Mouse (Mus musculus) adipocyte (in vitro differentiated cells): ENCODE data around the gene Kcnj15.
A peak's percentile ranks its signal among the peaks of the same experiment; 100 is the strongest.

ENCODE experiments used
- DNase-seq: peaks from one replicate; pipeline ENCODE4 v3.0.0-alpha.2; 2016; ENCODE audit warnings: low spot score

The Kcnj15 gene

DNA sequence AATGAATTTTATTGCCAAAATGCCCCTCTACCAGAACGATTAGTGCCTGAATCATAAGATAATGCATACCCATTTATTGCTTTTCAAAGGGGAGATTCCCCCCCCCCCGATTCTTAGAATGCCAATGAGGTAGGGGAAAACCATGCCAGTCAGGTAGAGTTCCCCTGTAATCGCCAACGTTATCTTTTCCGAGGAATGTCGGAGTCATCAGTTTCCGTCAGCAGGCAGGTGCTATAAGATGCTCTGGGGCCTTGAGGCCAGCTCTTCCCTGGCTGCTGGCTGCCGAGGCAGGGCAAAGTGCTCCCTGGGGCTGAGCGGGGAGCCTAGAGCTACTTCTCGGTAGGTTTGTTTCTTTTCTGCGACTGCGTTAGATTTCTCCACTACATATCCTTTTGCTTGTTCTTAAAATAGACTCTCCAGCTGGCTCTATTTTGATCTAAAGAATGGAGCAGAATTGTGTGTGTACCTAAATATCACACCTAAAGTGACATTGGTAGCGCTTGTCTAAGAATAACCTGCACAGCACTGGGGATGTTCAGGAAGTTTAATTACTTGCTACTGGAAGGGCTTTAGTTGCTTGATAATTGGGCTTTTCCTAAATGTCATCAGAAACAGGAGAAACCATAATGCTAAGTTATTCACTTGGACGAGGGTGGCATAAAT, 35.6 kb downstream of the Kcnj15 start:
- no peak for DNase-seq

DNA sequence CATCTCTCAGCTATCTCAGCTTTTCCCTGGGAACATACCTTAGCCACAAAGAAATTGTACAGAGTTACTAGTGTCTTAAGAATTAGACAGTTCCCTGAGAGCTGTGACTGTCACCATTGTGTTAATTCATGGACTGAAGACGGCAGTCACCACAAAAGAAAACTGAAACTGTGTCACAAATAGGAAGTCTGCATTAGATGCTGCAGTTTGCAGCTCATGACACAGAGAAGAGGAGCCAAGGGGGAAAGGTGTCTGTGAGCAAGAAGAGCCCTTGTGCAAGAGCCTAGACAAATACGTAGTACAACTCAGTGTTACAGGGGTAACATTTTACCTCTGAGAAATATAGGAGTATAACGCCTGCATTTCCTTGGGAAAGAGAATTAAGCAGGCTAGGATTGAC, 40.3 kb downstream of the Kcnj15 start:
- no peak for DNase-seq

DNA sequence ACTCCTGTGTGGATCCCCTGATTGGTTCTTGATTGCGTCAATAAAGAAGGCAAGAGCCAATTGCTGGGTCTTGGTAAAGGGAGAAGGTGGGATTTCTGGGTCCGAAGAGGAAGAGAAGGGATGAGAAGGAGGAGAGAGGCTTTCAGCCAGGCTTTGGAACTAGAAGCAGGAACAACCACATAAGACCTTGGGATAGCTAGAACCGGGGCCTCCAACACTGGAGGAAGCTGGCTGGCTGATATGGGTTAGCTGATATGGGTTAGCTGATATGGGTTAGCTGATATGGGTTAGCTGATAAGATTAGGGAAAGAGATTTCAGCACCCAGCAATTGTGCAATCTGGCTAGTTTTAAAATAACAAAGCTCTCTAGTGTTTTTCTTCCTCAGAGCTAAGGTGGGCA, 44.3 kb downstream of the Kcnj15 start:
- no peak for DNase-seq

DNA sequence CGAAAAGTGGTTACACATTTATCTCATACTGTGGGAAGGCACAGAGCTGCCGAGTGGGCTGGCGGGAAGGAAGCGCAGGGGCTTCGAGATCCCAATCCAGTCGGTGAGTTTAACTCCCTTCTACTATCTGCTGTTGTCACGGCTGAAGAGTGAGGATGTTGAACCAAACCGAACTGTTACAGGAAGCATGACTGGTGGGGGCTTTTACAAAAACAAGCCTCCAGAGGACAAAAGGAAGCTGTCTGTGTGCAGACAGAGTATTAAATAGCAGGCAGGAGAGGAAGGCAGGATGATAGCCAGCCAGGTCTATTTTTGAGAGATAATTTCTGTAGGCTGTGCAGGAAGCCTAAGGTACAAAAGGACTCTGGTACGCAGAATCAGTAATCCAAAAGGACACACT, 46.3 kb downstream of the Kcnj15 start:
- DNase-seq, result no peak

DNA sequence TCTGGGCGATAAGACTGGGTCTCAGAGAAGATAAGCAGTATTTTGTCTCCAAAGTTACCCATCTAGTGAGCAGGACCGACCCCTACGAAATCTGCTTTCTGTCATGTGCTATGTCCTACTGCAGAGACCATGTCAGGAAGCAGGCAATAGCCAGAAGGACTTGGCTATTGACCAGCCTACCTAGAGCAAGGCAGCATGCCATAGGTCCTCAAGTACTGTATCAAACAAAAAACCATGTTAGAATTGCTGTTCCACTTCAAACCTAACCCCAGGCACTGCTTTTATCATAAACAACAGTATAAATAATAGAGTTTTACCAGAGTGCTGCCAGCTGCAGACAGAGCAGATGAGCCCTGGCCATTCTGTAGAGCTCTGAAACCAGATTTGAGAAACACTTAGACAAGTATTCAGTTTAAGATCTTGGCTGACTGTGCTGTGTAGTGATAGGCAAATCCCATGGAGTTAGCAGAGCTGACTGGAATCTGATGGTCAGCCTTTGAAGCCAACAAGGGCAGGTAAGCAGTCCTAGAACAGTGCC, 50.5 kb downstream of the Kcnj15 start:
- no peak for DNase-seq

DNA sequence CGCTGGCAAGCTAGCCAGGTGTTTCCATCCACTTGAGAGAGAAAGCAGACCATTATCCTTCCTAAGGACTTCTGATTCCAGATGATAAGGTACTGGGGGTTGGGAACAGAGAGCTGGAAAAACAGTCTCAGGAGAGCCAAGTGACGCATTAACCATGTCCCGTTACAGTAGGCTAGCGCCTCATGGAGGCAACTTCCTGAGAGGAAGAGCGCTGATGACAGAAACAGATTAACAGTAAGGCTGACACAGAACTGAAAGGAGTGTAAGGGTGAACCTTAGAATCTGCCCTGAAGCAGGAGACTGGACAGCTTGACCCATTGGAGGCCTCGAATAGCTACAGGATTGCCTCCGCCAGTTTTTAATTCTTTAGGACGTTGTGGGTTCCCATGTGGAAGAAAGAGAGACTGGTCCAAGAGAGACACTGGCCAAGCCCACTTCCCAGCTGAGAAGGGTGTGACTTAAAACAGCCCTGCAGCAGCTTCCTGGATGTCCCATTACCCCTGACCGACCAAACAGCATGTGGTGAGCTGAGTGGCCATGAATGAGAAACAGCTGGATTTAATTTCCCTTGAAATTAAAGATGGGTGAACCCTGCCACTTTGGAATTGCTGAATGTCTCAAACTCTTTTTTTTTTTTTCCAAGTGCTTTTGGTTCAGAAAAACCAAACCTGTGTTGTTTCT, 64.7 kb downstream of the Kcnj15 start:
- DNase-seq, result peak; percentile 20

DNA sequence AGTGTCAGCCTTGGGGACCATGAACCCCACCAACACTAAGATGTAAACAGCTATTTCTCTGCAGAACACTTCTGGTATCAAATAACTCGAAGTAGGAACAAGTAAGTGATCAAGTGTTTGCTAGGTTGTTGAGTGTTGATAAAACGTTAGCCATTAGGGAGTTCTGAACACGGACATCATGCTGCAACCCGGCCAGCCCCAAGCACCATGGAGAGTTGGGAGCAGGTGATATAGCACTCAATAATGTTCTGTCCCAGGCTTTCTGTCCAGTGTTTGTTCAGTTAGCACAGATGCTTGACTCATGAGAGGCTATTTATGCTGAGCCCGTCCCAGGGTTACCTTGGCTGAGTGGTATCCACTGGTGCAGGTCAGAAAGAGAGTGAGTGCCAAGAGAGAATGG, 74.8 kb downstream of the Kcnj15 start:
- no peak for DNase-seq

DNA sequence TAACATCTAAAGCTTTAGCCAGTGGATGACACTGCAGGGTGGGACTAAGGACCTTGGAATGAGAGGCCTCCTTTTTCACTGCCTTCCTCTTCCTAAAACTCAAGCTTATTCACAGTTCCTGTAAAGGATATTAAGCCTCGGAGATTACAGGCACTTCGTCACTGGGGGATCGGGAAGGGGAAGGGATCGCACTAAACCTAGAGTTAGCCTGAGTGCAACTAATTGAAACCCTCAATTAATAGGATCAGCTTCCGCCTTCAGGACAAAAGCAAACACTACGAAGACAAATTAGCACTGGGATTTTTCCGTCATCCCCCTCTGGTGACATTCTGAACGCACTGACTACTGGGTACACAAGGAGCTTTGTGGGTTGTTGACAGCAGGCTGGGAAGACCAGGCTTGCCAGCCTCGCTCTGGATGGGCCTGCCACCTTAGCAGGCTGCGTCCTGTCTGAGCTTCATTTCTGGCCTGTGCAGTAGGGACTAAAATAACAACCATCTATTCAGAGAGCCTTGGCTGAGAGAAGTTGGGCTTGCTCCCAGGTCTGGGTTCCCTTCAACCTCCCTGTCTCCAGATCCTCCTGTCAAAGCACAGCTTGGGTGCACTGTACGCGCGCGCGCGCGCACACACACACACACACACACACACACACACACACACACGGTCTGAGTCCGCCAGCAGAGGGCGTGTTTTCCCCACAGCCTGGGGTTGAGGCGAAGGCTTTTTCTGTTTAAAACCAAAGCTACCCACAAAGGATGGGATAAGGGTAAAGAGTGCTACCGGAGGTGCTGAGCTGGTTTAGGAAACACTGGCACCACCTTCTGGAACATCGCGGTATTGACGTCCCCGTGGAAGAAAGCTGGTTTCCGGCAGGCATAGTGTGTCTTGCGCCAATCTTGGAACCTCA, 83.8 kb downstream of the Kcnj15 start:
- peak; percentile 36 for DNase-seq

DNA sequence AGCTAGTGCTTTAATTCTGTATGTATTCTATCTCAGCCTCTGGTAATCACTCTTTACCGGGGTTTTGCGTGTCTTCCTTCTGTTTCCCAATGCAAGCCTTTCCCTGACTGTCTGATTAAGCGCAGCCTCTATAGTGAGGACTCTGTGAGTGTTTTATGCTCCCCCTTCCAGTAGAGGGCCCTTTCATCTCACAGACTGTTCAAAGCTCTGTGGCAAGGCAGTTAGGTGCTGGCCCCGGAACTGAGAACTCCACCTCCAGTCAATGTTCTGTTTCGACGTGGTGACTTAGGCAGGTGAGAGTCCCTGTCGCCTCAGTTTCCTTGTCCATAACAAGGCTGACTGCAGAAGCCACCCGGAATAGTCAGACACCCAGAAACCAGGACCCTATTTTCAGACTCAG, 84.7 kb downstream of the Kcnj15 start:
- DNase-seq, result no peak

DNA sequence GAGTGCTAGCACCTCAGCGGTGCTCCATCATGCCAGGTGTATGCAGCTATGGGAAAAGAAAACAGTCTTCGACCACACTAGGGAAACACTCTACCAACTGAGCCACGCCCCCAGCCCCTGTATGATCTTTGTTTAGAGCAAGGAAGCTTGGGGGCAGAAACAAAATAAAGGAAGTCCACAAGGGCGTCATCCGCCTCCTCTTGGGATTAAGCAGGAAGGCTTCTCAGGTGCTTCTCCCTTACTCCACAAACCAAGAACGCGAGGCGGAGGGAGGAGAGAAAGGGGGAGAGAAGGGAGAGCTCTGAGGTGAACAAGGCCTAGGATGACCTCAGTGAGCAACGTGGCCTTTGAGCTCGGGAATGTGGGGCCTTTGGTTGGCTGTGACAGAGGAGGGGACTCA, 87.6 kb downstream of the Kcnj15 start:
- no peak for DNase-seq

DNA sequence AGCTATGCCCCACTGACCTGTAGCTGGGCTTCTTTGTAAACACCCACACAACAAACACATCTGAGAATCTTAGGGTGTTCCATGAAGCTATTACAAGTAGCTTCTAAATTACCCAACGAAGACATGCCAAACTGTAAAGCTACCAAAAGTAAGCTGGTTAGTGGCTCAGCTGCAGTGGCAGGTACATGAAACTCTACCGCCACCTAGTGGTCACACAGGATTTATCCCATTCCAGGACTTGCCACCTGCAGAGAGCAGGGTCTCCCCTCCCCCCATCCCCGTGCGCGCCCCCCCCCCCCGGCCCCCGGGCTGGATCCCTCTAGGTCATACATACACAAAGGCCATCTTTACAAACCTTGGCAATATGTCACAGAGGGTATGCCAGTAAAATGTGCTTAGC, 88.5 kb downstream of the Kcnj15 start:
- peak; percentile 77 for DNase-seq

DNA sequence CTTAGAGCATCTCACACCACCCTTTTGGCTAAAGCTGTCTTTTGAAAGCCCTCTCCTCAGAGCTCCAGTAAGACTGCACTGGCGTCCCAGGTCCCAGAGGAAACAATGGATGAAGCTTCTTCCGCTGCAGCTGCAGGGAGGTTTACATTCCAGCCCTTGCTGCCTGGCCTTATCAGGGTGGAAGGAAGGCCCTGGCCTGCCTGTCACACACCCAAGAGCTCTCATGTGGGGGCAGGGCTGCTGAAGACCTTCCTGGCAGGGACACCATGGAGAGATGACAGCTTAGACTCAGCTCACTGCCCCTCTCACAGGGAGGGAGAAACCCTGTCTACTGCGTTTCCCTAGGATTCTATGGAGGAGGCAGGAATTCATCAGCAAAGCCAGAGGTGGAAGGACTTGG, 89.8 kb downstream of the Kcnj15 start:
- DNase-seq, result no peak

DNA sequence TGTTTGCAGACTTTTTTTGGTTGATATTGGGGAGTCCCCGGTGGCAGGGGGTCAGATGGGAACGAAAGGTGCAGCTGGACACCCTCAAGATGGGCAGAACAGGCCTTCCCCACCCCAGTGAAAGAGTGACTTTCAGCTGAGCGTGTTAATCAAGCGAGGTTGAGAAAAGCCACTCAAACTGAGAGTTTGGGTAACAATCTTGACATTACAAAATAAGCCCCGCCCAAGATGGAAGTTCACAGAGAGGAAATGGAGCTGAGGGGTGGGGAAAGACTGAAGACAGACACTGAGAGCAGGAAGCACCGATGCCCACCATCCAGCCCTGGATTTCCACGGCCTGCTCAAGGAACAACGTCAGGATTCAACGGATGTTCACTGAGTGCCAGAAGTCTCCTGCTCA, 91.2 kb downstream of the Kcnj15 start:
- DNase-seq, result no peak

DNA sequence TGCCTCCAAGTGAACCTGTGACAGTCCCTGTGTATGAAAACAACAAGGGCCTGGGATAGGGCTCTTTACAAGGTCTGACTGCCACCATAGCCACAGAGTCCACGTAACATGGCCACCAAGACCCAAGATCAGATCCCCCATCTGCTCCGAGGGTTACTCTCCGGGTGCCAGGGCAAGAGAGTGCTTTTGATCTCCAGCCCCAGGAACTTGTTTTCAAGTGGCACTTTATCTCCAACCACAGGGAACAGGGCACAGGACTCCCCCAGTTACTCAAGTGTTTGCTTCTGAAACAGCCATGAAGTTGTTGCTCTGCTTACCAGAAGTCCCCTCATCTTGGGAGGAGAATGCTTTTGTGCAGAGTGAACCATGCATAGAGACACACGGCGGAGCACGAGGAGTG, 92.0 kb downstream of the Kcnj15 start:
- no peak for DNase-seq

DNA sequence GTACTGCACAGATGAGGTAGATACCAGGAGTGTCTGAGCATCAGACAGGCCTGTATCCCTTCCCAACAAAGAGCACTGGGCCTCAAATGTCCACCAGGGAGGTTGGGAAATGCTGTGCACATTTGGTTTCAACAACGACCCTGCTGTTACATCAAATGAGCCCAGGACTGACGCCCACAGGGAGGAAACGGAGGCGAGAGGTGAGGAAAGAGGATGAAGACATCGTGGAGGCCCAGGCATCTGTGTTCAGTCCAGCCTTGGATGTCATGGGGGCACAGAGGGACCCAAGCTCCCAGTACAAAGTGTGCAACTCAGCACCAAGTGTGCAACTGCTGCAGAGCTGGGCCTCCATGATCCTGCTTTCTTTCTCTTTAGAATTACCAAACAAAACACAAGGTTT, 92.4 kb downstream of the Kcnj15 start:
- no peak for DNase-seq
